Mouse (Mus musculus) thymus, adult 2 months (tissue): ENCODE measurements around the gene Rtn4rl2. TPM values are rescaled to one million over a fixed set of nuclear protein-coding genes. Genes with fewer than 3 reads are reported as not detected.

Experiments
- DNase-seq: peaks from one replicate; pipeline ENCODE4 v3.0.0; 2021
- H3K27ac ChIP-seq: fragments of 200-500 bp; 2 replicates; pipeline ENCODE4 v1.5.1; 2012; ENCODE audit warnings: low read length, control low read depth; ENCODE audit not compliant: control insufficient read depth, insufficient read depth
- H3K27me3 ChIP-seq: fragments of 200-500 bp; 2 replicates; pipeline ENCODE4 v1.6.1; 2012; ENCODE audit warnings: mild to moderate bottlenecking, low read length, moderate library complexity, mixed read lengths; ENCODE audit not compliant: control insufficient read depth, insufficient read depth
- H3K36me3 ChIP-seq: fragments of 200-500 bp; 2 replicates; pipeline ENCODE4 v1.6.1; 2012; ENCODE audit warnings: mild to moderate bottlenecking, low read length, moderate library complexity; ENCODE audit not compliant: control insufficient read depth, insufficient read depth
- H3K4me1 ChIP-seq: fragments of 200-500 bp; replicated peaks from 2 replicates; pipeline ENCODE4 v1.6.1; 2012; ENCODE audit warnings: low read length; ENCODE audit not compliant: control insufficient read depth, insufficient read depth
- H3K4me3 ChIP-seq: fragments of 200-500 bp; 2 replicates; pipeline ENCODE4 v1.5.1; 2012; ENCODE audit warnings: mild to moderate bottlenecking, low read length, control low read depth, moderate library complexity; ENCODE audit not compliant: control insufficient read depth, insufficient read depth
- CTCF ChIP-seq: fragments of 200-500 bp; IDR thresholded peaks from 2 replicates; pipeline ENCODE4 v1.5.1; 2012; ENCODE audit warnings: mild to moderate bottlenecking, control low read depth, low read length, moderate library complexity, borderline replicate concordance; ENCODE audit not compliant: control insufficient read depth, poor library complexity, insufficient read depth; ENCODE audit errors: extremely low read depth
- POLR2A ChIP-seq: fragments of 200-500 bp; IDR thresholded peaks from 2 replicates; pipeline ENCODE4 v1.6.1; 2012; ENCODE audit warnings: mild to moderate bottlenecking, low read length, control low read depth, moderate library complexity; ENCODE audit not compliant: control insufficient read depth, poor library complexity, insufficient read depth; ENCODE audit errors: extremely low read depth
- WGBS: fragments of 180-500 bp; shearing (Covaris S2); methylation state at CpG from one replicate; pipeline ENCODE4 v1.1.7; 2018; 5-methylcytosine and 5-hydroxymethylcytosine counted together
- polyA plus RNA-seq: library from polyadenylated mRNA; depleted of rRNA; stranded (reverse); fragments of >200 nt; gene quantifications from 2 replicates; pipeline ENCODE4 v1.2.3, GENCODE M21; 2012; rRNA removed

The Rtn4rl2 gene
- polyA plus RNA-seq, 1 experiment = 1.8 TPM

DNA sequence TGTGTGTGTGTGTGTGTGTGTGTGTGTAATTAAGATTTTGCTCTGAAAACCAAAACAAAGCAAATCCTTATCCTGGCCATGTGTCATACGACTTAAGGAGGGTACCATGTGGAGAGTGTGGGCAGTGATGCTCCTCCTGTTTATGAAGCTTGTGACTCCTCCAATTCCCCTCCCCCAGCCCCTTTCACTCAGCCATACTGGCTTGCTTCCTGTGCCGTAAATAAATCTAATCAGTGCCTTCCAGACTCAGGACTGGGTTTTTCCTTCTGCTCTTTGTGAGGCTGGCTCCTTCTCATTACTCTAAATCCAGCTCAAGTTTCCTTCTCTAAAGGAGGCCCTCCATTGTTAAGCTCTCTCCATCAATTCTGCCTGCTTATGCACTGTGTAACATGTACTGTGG, 63.3 kb downstream of the Rtn4rl2 start:
- Histone ChIP-seq H3K4me1 (peaks cover 10% of the 10 kb centered on the region), H3K27ac (no peak overlapping the region)
- WGBS = 35% methylated on average over 2 of the region's 2 CpGs

DNA sequence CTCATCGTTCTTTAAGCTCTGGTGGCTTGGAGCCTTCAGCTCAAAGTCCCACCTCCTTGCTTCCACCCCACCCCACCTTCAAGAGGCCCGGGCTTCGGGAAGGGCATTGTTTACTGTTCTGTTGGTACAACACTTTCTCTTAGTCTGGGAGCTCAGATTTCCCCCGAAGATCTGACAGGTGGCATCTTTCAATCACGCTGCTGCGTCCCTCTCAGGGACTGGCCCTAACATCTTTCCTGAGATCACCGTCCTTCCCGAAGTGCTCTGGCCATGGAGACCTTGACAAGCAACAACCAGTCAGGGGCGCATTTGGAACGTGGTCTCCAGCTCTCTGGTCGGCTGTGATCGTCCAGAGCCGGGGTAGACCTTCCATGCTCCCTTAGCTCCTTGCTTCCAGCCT, 64.0 kb downstream of the Rtn4rl2 start, which contains the start of gene Smtnl1:
TSS of gene Smtnl1 (minus strand) at position 101 of the 400 bp plus-strand sequence.
- TF ChIP-seq CTCF (no peak), POLR2A (no peak)
- 52% methylated on average over 13 of the region's 13 CpGs for WGBS
- Histone ChIP-seq H3K27ac (no peak within 1 kb of the TSS), H3K4me1 (peaks cover 9% of the 10 kb centered on the region), H3K36me3 (no peaks in the 10 kb centered on the region), H3K4me3 (no peak within 1 kb of the TSS), H3K27me3 (0 out of 2 replicates have a peak, but pooled peaks cover 2% of the 10 kb centered on the region)
- no peak for DNase-seq

More for the DNA sequence above, 63.3 kb downstream of the Rtn4rl2 start:
- Histone ChIP-seq H3K27me3 (0 out of 2 replicates have a peak, but pooled peaks cover 2% of the 10 kb centered on the region), H3K4me3 (no peak overlapping the region), H3K36me3 (no peaks in the 10 kb centered on the region)
- DNase-seq = no peak
- TF ChIP-seq CTCF (no peak), POLR2A (no peak)

Other genes with a start within 250 kb of the Rtn4rl2 start
- 10.5 and 13.6 TPM in 2 replicates for gene Ctnnd1, start 235.9 kb downstream of the Rtn4rl2 start, polyA plus RNA-seq
- gene Btbd18, start 227.6 kb downstream of the Rtn4rl2 start, polyA plus RNA-seq = not detected in 2 replicates
- 172 and 191 TPM in 2 replicates for gene Selenoh, start 215.9 kb downstream of the Rtn4rl2 start, polyA plus RNA-seq
- gene Gm28635, start 208.7 kb downstream of the Rtn4rl2 start, polyA plus RNA-seq = not detected in 2 replicates
- 10.6 and 11.6 TPM in 2 replicates for gene Med19, start 208.3 kb downstream of the Rtn4rl2 start, polyA plus RNA-seq
- gene Tmx2, start 207.6 kb downstream of the Rtn4rl2 start, polyA plus RNA-seq = 50.2 and 53.8 TPM in 2 replicates
- 53.6 and 57.1 TPM in 2 replicates for gene Zdhhc5, start 171.5 kb downstream of the Rtn4rl2 start, polyA plus RNA-seq
- gene Clp1, start 159.4 kb downstream of the Rtn4rl2 start, polyA plus RNA-seq = 25.0 and 29.3 TPM in 2 replicates
- 1.2 and 2.0 TPM in 2 replicates for gene Ypel4, start 152.7 kb downstream of the Rtn4rl2 start, polyA plus RNA-seq
- gene Gm19426, start 143.1 kb downstream of the Rtn4rl2 start, polyA plus RNA-seq = 0.15 TPM in 1 of 2 replicates, not detected in the other
- gene Serping1, start 111.3 kb downstream of the Rtn4rl2 start, polyA plus RNA-seq = 64.6 and 93.7 TPM in 2 replicates
- gene Ube2l6, start 87.9 kb downstream of the Rtn4rl2 start, polyA plus RNA-seq = 27.7 and 35.3 TPM in 2 replicates
- 0.60 and 0.94 TPM in 2 replicates for gene Smtnl1, start 64.1 kb downstream of the Rtn4rl2 start, polyA plus RNA-seq
- gene Timm10, start 59.7 kb downstream of the Rtn4rl2 start, polyA plus RNA-seq = 23.0 and 29.0 TPM in 2 replicates
- 106 and 123 TPM in 2 replicates for gene Slc43a1, start 47.9 kb downstream of the Rtn4rl2 start, polyA plus RNA-seq
- 64.3 and 65.0 TPM in 2 replicates for gene Slc43a3, start 49.9 kb upstream of the Rtn4rl2 start, polyA plus RNA-seq
- gene Prg2, start 93.8 kb upstream of the Rtn4rl2 start, polyA plus RNA-seq = 3.3 and 5.5 TPM in 2 replicates
- 0.48 and 0.88 TPM in 2 replicates for gene Prg3, start 101.5 kb upstream of the Rtn4rl2 start, polyA plus RNA-seq
- gene Ssrp1, start 150.5 kb upstream of the Rtn4rl2 start, polyA plus RNA-seq = 248 and 287 TPM in 2 replicates
- gene P2rx3, start 150.8 kb upstream of the Rtn4rl2 start, polyA plus RNA-seq = 0.38 and 0.54 TPM in 2 replicates
- gene Tnks1bp1, start 161.3 kb upstream of the Rtn4rl2 start, polyA plus RNA-seq = 32.5 and 36.9 TPM in 2 replicates
- 4.1 and 4.5 TPM in 2 replicates for gene Aplnr, start 249.5 kb upstream of the Rtn4rl2 start, polyA plus RNA-seq